Mouse (Mus musculus) right cerebral cortex, postnatal 14 days (tissue): Measurements from ENCODE around the gene Cwc25.

Experiments used
- DNase-seq: peaks from one replicate; pipeline ENCODE4 v3.0.0; 2022

Cwc25 gene

GRCm38 (mm10) chr11:97697891-97698529 lies 68.3 kb downstream of the Cwc25 start:
- no peak for DNase-seq

DNA sequence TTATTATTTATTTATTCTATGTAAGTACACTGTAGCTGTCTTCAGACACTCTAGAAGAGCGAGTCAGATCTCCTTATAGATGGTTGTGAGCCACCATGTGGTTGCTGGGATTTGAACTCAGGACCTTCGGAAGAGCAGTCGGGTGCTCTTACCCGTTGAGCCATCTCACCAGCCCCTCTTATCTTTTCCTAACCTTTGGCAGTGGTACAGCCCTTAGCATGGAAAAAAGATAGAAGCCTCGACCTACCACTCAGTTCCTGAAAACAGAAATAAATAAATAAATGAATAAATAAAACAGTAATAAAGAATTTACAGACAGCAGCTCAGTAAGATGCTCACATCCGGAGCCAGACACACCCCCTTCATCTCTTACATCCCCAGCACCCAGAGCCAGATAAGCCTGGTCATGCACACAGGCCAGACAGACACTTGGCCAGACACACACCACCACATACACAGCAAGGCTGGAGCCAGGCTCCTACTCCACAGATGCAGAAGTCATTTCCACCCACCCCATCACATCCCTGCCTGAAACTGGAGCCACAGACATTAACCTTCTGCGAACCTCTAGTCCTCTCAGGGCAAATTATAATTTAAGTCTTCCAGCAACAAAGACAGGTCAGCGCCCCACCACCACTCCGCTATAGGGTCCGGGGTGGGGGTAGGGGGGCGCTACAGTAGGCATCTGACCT lies 69.0 kb downstream of the Cwc25 start:
- DNase-seq: no peak

DNA sequence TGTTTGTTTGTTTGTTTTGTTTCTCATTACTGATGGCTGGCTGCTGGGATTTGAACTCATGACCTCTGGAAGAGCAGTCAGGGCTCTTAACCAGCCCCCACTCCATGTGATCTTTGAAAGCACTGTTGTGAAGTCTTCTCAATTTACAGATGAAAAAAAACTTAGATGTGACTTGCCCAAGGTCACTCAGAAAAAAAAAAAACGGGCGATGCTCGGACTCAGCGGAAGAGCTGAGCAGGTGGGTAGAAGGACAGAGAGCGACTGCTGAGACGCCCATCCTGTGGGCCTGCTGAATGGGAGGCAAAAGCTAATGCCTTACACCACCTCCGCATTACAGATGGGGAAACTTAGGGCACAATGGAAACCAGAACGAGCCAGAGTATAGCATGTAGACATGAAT lies 69.7 kb downstream of the Cwc25 start:
- no peak for DNase-seq

DNA sequence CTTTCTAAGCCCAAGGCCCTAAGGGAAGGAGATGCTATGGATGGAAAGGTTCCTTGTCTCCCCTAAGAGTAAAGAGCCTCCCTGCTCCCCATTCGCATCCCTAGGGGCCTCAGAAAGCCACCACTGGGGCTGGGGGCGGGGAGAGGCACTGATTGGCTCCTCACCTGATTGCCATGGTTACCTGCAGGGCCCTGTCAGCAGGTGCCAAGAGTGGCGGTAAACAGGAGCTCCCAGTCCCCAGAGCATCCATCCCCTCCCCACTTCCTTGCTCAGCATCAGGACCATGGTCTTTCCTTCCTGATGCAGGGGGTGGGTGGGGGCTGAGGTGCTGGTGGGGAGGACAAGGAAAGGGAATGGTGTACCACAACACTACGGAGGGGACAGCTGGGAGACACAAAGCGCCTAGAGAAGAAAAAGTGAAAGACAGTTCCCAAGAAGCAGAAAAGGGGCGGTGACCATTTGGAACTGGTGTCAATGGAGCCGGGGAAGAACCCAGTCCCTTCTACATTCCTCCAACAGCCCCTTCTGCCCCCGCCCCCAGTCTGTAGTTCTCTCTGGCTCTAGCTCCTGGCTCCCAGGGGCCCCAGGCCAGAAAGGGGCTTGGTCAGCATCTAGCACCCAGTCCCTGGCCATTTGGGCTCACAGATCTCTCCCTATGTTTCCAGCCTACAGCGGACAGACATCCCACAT lies 70.5 kb downstream of the Cwc25 start:
- DNase-seq: peak; percentile 55
